Mouse (Mus musculus): ENCODE results near the gene Dap. TPM values are rescaled to one million over a fixed set of nuclear protein-coding genes. Genes with fewer than 3 reads are reported as not detected.

Dap gene
- total and polyA plus RNA-seq, 3 experiments: 0.05 to 0.11 TPM; not detected in 1

DNA sequence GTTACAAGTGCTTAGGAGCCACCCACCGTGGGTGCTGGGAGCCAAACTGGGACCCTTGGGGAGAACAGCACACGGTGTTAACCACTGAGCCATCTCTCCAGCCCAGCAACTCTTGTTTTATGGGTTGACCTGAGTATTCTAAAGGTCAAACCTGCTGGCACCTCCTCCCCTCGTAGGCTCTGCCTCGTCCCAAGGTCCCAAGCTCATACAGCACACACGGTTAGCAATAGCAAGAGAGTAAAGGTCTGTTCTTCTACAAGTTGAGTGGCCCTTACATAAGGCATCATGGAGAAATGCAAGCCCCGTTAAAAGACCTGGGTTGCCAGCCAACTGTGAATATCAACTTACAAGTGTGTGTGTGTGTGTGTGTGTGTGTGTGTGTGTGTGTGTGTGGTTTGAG lies 27.1 kb downstream of the Dap start:
- H3K27me3 ChIP-seq (ENCODE audit: insufficient read depth, low read length): no peaks in the 10 kb centered on the region
- peaks cover 2% of the 10 kb centered on the region; the same call in 1 of the 2 replicates for H3K9me3 ChIP-seq (replicated peaks)
- DNase-seq (ENCODE audit: low spot score): no peak
- no peak for TF ChIP-seq CTCF (IDR thresholded peaks at IDR 0.05; ENCODE audit: low read depth, low read length)
- TF ChIP-seq GATA2 (IDR thresholded peaks at IDR 0.05; ENCODE audit: borderline replicate concordance, low read depth, low read length): no peak
- TF ChIP-seq TAL1 (conservative IDR thresholded peaks at IDR 0.05; ENCODE audit: low read depth, low read length): no peak
- TF ChIP-seq POLR2AphosphoS5 (IDR thresholded peaks at IDR 0.05; ENCODE audit: insufficient replicate concordance, low read depth, low read length): no peak
- no peak for TF ChIP-seq GATA1 (IDR thresholded peaks at IDR 0.05; ENCODE audit: borderline replicate concordance, low read length)
- ATAC-seq (ENCODE audit: extremely low read depth, insufficient number of reproducible peaks, low FRiP score, poor library complexity, severe bottlenecking): no peak
- no peaks in the 10 kb centered on the region for H3K36me3 ChIP-seq (replicated peaks)
- H3K4me3 ChIP-seq (ENCODE audit: low read depth, low read length): no peak overlapping the region
- H3K4me1 ChIP-seq (ENCODE audit: insufficient read depth, low read depth, low read length): no peaks in the 10 kb centered on the region

DNA sequence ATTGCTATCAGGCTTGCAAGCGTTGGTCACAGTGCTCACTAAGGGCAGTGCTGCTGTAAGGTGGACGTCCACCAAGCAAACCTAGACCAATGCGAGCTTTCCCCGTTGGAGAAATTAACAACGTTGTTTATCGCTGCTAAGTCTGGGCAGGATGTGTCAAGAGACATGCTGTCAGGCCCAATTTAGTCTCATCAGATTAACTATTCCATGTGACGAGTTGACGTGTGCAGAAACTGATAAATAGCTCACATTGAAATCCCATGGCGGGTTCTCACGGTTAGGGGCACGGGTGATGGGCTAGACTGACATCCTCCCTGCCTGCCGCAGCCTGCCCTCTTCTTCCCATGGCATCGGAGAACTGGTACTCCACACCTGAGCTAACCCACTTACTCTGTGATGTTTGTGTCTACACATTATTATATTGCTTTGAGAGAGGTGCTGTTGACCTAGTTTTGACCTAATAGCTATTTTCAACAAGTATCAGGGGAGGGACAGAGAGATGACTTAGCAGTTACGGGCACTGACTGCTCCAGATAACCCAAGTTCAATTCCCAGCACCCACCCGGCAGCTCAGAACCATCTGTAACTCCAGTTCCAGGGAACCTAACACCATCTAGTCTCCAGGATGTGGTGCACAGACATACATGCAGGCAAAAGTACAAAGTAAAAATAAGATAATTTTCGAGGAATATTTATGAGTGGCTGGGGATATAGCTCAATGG lies 28.6 kb downstream of the Dap start:
- Histone ChIP-seq H3K9me3 (replicated peaks) (peaks cover 4% of the 10 kb centered on the region; the same call in 1 of the 2 replicates), H3K4me1 (ENCODE audit: insufficient read depth, low read depth, low read length) (no peaks in the 10 kb centered on the region), H3K36me3 (replicated peaks) (no peaks in the 10 kb centered on the region), H3K4me3 (ENCODE audit: low read depth, low read length) (no peak overlapping the region), H3K27me3 (ENCODE audit: insufficient read depth, low read length) (peaks cover 4% of the 10 kb centered on the region; the same call in 1 of the 2 replicates)
- ATAC-seq (ENCODE audit: extremely low read depth, insufficient number of reproducible peaks, low FRiP score, poor library complexity, severe bottlenecking) (no peak), DNase-seq (ENCODE audit: low spot score) (no peak)
- TF ChIP-seq CTCF (IDR thresholded peaks at IDR 0.05; ENCODE audit: low read depth, low read length): no peak
- TF ChIP-seq GATA2 (IDR thresholded peaks at IDR 0.05; ENCODE audit: borderline replicate concordance, low read depth, low read length): no peak
- TF ChIP-seq POLR2AphosphoS5 (IDR thresholded peaks at IDR 0.05; ENCODE audit: insufficient replicate concordance, low read depth, low read length): no peak
- no peak for TF ChIP-seq TAL1 (conservative IDR thresholded peaks at IDR 0.05; ENCODE audit: low read depth, low read length)
- TF ChIP-seq GATA1 (IDR thresholded peaks at IDR 0.05; ENCODE audit: borderline replicate concordance, low read length): no peak

DNA sequence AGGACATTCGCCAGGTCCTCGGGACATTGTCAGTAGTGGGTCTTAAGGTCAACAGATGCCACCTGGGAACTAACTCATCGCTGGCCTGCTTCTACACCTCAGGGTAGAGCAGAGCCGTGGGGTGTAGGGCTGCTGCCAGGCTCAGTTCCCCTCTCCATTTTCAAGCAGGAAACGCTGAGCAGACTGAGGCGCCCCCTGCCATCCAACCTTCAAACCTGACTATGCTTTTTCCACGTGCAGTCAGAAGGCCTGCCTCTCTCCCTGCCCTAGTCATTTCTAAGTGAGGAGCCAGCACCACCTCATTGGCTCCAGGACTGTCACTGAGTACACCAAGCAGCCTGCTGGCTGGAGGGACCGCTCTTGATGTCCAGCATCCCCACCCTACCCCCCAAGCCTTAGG lies 29.3 kb downstream of the Dap start:
- no peak overlapping the region for H3K4me3 ChIP-seq (ENCODE audit: low read depth, low read length)
- TF ChIP-seq TAL1 (conservative IDR thresholded peaks at IDR 0.05; ENCODE audit: low read depth, low read length): no peak
- TF ChIP-seq CTCF (IDR thresholded peaks at IDR 0.05; ENCODE audit: low read depth, low read length): no peak
- TF ChIP-seq POLR2AphosphoS5 (IDR thresholded peaks at IDR 0.05; ENCODE audit: insufficient replicate concordance, low read depth, low read length): no peak
- no peak for TF ChIP-seq GATA2 (IDR thresholded peaks at IDR 0.05; ENCODE audit: borderline replicate concordance, low read depth, low read length)
- TF ChIP-seq GATA1 (IDR thresholded peaks at IDR 0.05; ENCODE audit: borderline replicate concordance, low read length): no peak
- ATAC-seq (ENCODE audit: extremely low read depth, insufficient number of reproducible peaks, low FRiP score, poor library complexity, severe bottlenecking) (no peak), DNase-seq (ENCODE audit: low spot score) (no peak)
- H3K4me1 ChIP-seq (ENCODE audit: insufficient read depth, low read depth, low read length): no peaks in the 10 kb centered on the region
- no peaks in the 10 kb centered on the region for H3K36me3 ChIP-seq (replicated peaks)
- peaks cover 4% of the 10 kb centered on the region; the same call in 1 of the 2 replicates for H3K9me3 ChIP-seq (replicated peaks)
- H3K27me3 ChIP-seq (ENCODE audit: insufficient read depth, low read length): peaks cover 4% of the 10 kb centered on the region; the same call in 1 of the 2 replicates

DNA sequence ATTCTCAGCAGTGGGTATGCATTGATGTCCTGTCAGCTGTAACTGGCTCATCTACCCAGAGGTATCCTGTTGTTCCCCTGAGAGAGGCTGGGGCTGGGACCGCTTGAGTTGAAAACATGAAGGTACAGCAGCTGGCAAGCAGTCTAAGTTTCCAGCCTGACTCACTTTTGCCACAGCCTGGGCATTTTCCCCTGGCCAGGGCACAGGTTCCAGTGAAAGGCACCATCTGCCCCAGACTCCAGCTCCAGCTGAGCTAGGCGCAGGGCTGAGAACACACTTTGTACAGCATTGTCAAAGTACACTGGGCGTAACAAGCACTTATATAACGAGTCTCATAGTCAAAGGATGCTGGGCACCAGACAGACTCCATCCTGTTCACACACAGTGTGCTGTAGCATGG lies 29.8 kb downstream of the Dap start:
- Histone ChIP-seq H3K9me3 (replicated peaks) (peaks cover 4% of the 10 kb centered on the region; the same call in 1 of the 2 replicates), H3K27me3 (ENCODE audit: insufficient read depth, low read length) (peaks cover 4% of the 10 kb centered on the region; the same call in 1 of the 2 replicates), H3K36me3 (replicated peaks) (no peaks in the 10 kb centered on the region), H3K4me1 (ENCODE audit: insufficient read depth, low read depth, low read length) (no peaks in the 10 kb centered on the region), H3K4me3 (ENCODE audit: low read depth, low read length) (no peak overlapping the region)
- no peak for ATAC-seq (ENCODE audit: extremely low read depth, insufficient number of reproducible peaks, low FRiP score, poor library complexity, severe bottlenecking)
- TF ChIP-seq TAL1 (conservative IDR thresholded peaks at IDR 0.05; ENCODE audit: low read depth, low read length): no peak
- TF ChIP-seq POLR2AphosphoS5 (IDR thresholded peaks at IDR 0.05; ENCODE audit: insufficient replicate concordance, low read depth, low read length): no peak
- no peak for TF ChIP-seq GATA1 (IDR thresholded peaks at IDR 0.05; ENCODE audit: borderline replicate concordance, low read length)
- no peak for TF ChIP-seq CTCF (IDR thresholded peaks at IDR 0.05; ENCODE audit: low read depth, low read length)
- no peak for TF ChIP-seq GATA2 (IDR thresholded peaks at IDR 0.05; ENCODE audit: borderline replicate concordance, low read depth, low read length)
- no peak for DNase-seq (ENCODE audit: low spot score)

DNA sequence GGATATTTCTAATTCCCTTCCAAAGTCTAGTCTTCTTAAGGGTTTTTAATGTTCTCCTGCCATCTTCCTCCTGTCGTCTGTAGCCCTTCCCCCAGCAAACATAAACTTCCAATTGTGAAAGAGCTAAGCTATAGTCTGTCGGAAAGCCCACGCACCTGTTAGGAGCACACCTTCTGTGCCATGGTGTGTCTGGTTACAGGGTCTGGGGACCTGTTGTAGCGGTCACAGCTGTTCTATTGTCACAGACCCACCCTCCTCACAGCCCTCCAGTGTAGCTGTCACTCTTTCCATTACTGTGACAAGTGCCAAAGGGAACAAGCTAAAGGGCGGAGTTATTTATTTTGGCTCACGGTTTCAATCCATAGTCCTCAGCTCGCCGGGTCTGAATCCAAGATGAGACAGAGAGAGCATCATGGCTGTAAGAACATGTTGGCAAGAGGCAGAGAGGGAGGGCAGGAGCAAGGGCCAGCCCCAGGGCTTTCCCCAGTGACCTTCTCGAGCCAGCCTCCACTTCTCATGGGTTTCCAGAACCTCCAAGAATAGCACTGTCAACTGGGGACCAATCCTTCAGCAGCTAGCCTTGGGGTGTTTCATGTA lies 30.9 kb downstream of the Dap start:
- no peaks in the 10 kb centered on the region for H3K36me3 ChIP-seq (replicated peaks)
- DNase-seq (ENCODE audit: low spot score): no peak
- peaks cover 7% of the 10 kb centered on the region; the same call in 1 of the 2 replicates for H3K9me3 ChIP-seq (replicated peaks)
- H3K4me1 ChIP-seq (ENCODE audit: insufficient read depth, low read depth, low read length): no peaks in the 10 kb centered on the region
- TF ChIP-seq POLR2AphosphoS5 (IDR thresholded peaks at IDR 0.05; ENCODE audit: insufficient replicate concordance, low read depth, low read length): no peak
- TF ChIP-seq TAL1 (conservative IDR thresholded peaks at IDR 0.05; ENCODE audit: low read depth, low read length): no peak
- TF ChIP-seq GATA1 (IDR thresholded peaks at IDR 0.05; ENCODE audit: borderline replicate concordance, low read length): no peak
- no peak for TF ChIP-seq GATA2 (IDR thresholded peaks at IDR 0.05; ENCODE audit: borderline replicate concordance, low read depth, low read length)
- no peak for TF ChIP-seq CTCF (IDR thresholded peaks at IDR 0.05; ENCODE audit: low read depth, low read length)
- H3K27me3 ChIP-seq (ENCODE audit: insufficient read depth, low read length): peaks cover 5% of the 10 kb centered on the region; the same call in 1 of the 2 replicates
- ATAC-seq (ENCODE audit: extremely low read depth, insufficient number of reproducible peaks, low FRiP score, poor library complexity, severe bottlenecking): no peak
- no peak overlapping the region for H3K4me3 ChIP-seq (ENCODE audit: low read depth, low read length)

DNA sequence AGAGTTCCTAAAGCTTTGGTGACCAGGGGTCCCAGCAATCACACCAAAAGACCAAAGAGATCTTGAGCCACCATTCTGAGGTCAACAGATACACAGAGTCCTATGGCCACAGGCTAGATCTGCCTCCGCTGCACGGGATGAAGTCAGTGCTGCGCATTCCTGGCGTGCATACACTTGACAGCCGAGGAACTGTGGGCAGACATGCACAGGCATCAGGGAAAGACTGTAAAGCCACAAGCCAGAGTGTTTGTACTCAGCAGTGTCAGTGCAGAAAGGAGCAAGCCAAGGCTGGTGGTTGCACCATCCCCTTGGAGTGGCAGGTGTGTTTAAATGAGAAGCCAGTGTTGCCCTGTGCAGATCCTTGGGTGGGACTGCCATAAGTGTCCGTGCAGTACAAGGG lies 31.6 kb downstream of the Dap start:
- ATAC-seq (ENCODE audit: extremely low read depth, insufficient number of reproducible peaks, low FRiP score, poor library complexity, severe bottlenecking) (no peak), DNase-seq (ENCODE audit: low spot score) (no peak)
- Histone ChIP-seq H3K36me3 (replicated peaks) (no peaks in the 10 kb centered on the region), H3K9me3 (replicated peaks) (peaks cover 10% of the 10 kb centered on the region; the same call in 1 of the 2 replicates), H3K4me1 (ENCODE audit: insufficient read depth, low read depth, low read length) (no peaks in the 10 kb centered on the region), H3K27me3 (ENCODE audit: insufficient read depth, low read length) (peaks cover 6% of the 10 kb centered on the region; the same call in 1 of the 2 replicates), H3K4me3 (ENCODE audit: low read depth, low read length) (no peak overlapping the region)
- TF ChIP-seq TAL1 (conservative IDR thresholded peaks at IDR 0.05; ENCODE audit: low read depth, low read length): no peak
- TF ChIP-seq POLR2AphosphoS5 (IDR thresholded peaks at IDR 0.05; ENCODE audit: insufficient replicate concordance, low read depth, low read length): no peak
- TF ChIP-seq GATA1 (IDR thresholded peaks at IDR 0.05; ENCODE audit: borderline replicate concordance, low read length): no peak
- TF ChIP-seq CTCF (IDR thresholded peaks at IDR 0.05; ENCODE audit: low read depth, low read length): no peak
- TF ChIP-seq GATA2 (IDR thresholded peaks at IDR 0.05; ENCODE audit: borderline replicate concordance, low read depth, low read length): no peak
